Mouse (Mus musculus): ENCODE results near the gene Bud31. TPM values are rescaled to one million over a fixed set of nuclear protein-coding genes. Genes with fewer than 3 reads are reported as not detected.
"Not testable (repeated sequence)": the region's sequence is repeated elsewhere in the genome, so short reads cannot be mapped to it uniquely, and the experiment has no call there.

The Bud31 gene
- total RNA-seq (2021): 10 to 100 TPM; 85.7 to 86.1 TPM

DNA sequence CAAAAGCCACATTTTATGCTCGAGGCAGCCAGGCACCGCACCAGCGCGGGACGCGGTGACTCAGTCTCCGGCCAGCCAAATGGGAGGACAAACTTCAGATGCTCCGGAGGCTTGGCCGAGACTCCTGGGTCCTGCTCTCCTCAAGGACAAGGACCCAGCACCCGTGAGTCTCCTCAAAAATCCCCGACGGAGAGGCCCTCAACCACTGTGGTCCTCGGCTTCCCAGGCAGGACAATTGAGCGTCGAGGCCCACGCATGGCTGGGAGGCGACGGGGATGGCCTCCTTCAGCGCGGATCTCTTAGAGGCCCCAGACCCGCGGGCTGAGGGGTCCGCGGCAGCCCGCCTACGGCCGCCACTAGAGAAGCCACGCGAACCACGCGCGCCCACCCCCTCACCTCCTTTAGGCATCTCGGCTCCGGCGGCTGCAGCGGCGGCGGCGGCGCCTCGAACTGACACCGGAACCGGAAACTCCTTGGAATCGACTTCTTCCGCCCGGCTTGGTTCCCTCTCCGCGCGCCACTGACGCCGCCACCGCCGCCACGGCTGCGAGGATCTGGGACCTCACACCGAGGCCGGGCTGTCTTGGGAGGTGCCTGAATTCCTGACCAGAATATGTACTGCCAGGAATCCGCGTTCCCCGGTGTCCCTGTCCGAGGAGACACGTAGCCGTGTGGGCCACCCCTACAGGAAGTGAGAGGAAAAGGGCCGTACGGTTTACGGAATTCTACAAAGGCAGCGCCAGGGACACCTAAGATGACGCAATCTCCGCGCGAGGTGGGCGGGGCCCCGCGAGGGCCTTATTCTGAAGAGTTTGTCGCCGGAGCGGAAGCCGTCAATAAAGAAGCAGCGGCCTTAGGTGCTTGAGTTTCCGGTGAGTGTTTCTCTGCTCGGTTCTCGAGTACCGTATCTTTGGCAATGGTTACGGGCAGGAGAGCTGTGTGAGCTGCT is at the start of gene Bud31, which contains the start of gene Pdap1:
Gene Bud31 (plus strand): TSS at position 792 of the 949 bp plus-strand sequence.
Gene Pdap1 (minus strand): TSS at position 668 of the 949 bp plus-strand sequence.
- peak; percentile 92 to 96 for DNase-seq (ENCODE audit: extremely low spot score in 1 of 2, low spot score in 2 of 2)
- intact Hi-C loops (cut with DNase I): loop anchor here (1.0 kb wide), 1 partner anchor 27 kb away; the partner anchor contains the start of genes Cpsf4 and Ptcd1

DNA sequence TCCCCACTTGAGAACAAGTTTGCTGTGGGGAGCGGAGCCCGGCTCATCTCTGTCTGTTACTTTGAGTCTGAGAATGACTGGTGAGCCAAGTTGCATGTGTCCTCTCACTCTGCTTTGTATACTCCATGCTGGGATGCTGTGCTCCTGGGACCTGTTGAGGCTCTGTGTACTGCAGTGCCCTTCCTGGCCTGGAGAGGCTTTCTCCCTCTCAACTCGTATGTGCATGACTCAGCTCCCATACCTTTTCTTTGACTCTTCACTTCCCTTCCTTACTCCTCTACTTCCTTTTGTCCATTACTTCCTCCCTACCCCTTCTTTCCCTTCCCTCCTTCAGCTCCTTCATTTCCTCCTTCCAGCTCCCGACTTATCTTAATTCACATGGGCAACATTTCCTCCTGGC is 44.0 kb upstream of the Bud31 start:
- intact Hi-C loops (cut with DNase I): no loop called here
- DNase-seq (ENCODE audit: extremely low spot score in 1 of 2, low spot score in 2 of 2): no peak

DNA sequence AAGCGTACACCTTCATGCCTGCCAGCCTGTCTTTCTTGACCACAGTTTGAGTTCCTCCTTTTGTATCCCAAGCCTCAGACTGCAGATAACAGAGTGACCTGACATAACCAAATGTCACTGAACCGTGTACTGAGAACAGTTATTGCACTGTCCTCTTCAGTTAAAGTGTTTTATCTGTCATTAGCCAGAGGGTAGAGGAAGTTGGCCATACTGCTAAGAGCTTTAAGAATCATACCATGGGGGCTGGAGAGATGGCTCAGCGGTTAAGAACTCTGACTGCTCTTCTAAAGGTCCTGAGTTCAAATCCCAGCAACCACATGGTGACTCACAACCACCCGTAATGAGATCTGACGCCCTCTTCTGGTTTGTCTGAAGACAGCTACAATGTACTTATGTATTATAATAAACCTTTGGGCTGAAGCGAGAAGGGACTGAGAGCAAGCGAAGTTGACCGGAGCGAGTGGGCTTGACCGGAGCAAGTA is 41.8 kb upstream of the Bud31 start:
- intact Hi-C loops (cut with DNase I): no loop called here

DNA sequence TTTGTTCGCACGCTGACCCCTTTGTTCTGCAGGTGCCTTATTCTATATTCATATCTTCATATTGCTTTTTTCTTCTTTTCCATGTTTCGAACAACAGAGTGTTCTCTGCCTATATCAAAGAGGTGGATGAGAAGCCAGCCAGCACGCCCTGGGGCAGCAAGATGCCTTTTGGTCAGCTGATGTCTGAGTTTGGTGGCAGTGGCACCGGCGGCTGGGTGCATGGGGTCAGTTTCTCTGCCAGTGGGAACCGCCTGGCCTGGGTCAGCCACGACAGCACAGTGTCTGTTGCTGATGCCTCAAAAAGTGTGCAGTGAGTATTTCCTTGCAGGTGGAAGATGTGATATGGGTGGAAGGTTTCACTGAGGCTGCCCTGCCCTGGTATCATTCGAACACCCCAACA is 39.2 kb upstream of the Bud31 start:
- intact Hi-C loops (cut with DNase I): no loop called here
- DNase-seq (ENCODE audit: extremely low spot score in 1 of 2, low spot score in 2 of 2): no peak

More for the DNA sequence above, 41.8 kb upstream of the Bud31 start:
- DNase-seq (ENCODE audit: extremely low spot score in 1 of 2, low spot score in 2 of 2): no peak

DNA sequence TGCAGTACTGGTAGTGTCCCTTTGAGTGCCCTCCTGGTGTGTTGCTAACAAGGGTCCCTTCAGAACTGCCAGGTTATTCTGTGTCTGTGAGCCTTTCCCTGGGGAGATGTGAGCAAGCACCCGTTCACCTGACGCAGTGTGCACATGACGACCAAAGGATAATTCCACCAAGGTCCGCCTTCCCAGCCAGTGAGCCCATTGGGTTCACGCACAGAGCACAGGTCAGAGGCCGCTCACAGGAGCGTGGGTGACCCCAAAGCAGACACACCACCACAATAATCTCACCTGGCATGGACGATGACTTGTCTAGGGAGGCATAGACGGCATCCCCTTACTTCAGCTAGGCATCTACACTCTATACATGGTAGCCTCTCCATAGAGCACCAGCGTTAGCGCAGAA is 38.7 kb upstream of the Bud31 start:
- DNase-seq (ENCODE audit: extremely low spot score in 1 of 2, low spot score in 2 of 2); intact Hi-C loops (cut with DNase I): not testable (repeated sequence)

DNA sequence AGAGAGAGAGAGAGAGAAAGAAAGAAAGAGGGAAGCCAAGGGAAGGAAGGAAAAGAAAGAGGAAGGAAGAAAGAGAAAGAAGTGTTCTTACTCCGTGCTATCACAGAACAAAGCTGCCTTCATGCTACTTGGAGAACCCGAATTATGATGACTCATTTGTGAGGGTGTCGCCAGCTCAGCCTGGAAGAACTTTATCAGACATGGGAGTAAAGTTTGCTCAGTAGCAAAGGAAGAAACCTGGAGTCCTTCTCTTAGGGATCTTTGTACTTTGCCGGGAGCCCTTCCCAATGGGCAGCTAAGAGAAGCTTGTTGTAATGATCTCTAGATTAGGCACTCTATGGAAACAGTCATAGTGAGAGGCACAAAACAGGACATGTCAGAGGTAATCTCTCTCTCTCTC is 37.5 kb upstream of the Bud31 start:
- DNase-seq (ENCODE audit: extremely low spot score in 1 of 2, low spot score in 2 of 2): no peak
- intact Hi-C loops (cut with DNase I): no loop called here

DNA sequence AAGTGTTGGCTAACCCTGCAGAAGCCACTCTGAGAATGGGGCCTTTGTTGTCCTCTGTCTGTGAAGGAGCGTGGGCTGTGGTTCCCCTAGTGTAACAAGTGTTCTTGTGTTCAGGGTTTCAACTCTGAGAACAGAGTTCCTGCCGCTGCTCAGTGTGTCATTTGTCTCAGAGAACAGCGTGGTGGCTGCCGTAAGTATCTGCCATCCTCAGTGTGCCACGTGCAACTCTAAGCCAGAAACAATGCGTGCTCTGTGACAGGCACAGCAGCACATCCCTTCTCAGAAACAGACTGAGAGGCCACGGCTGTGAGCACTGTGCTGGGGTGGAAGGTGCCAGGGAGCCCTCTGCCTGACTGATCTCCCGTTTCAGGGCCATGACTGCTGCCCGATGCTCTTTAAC is 35.8 kb upstream of the Bud31 start:
- no peak for DNase-seq (ENCODE audit: extremely low spot score in 1 of 2, low spot score in 2 of 2)
- intact Hi-C loops (cut with DNase I): no loop called here

DNA sequence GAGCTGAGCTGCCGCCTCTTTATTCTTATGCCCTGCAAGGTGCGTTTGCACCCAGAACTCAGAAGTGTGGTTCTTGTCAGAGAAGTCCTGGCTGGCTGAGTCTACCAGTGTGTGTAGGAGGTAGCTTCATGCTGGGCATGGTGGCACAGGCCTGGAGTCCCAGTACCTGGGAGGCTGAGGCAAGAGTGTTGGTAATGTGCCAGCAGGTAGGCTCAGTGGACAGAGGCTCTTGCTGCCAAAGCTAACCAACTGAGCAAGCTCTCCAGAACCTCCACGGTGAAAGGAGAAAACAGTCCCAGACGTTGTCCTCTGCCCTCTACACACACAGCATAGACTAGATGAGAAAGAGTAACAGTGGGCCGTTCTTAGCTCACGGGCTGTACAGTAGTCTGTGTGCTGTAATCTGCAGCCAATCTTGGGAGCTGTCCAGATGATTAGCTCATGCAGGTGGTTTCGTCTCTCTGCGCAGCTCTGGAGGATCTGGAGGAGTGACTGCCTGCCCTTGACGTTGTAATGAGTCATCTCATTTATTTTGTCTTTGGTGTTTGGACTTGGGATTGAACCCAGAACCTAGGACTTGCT is 34.4 kb upstream of the Bud31 start:
- no peak for DNase-seq (ENCODE audit: extremely low spot score in 1 of 2, low spot score in 2 of 2)
- intact Hi-C loops (cut with DNase I): no loop called here

DNA sequence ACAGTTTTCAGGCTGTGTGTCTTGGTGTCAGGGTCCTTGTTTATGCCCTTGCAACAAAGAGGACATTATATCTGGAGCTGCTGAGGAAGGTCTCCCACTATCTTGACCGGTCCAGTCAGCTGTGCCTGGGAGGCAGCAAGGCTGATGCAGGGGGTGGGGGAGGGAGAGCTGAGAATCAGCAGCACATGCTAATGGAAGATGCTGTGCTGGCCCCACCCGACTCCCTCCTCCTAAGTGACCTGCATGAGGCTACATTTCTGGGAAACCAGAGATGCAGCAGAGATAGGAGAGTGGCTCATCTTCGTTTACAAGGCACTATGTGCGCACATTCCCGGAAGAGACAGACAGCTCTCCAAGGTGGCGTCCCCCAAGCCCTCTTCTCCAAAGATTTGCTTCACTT is 29.8 kb upstream of the Bud31 start:
- intact Hi-C loops (cut with DNase I): no loop called here
- DNase-seq (ENCODE audit: extremely low spot score in 1 of 2, low spot score in 2 of 2): no peak

DNA sequence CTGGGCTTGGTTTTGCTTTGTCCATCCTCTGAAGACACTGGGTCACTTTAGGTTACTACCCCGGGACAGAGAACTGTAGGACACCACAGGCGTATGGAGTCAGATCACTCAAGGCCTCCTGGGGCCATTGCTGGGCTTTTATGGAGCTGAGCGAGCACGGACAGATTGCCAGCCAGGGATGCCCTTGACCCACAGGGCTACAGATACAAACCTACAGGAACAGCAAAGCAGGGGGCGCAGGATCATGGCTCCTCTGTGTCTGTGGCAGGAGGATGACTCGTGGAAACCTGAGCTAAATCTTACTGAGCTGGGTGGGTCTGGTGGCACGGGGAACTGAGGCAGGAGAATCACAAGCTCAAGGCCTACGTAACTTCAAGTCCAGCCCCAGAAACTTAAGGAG is 27.6 kb upstream of the Bud31 start:
- intact Hi-C loops (cut with DNase I): no loop called here

DNA sequence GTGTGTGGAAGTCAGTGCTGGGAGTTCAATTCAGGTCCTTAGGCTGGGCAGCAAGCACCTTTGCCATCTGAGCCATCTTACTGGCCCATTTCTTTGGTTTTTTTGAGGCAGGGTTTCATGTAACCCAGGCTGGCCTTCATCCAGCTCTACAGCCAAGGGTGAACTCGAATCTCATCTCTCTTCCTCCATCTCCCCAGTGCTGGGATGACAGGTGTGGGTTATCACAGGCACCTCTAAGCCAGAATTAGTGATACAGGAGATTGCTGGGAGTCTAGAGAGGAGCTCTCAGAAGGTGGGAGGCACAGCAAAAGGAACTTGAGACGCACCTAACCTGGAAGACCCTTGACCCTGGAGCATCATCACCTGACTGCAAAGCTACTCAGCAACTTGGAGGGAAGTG is 26.7 kb upstream of the Bud31 start:
- no peak for DNase-seq (ENCODE audit: extremely low spot score in 1 of 2, low spot score in 2 of 2)
- intact Hi-C loops (cut with DNase I): no loop called here

More for the DNA sequence above, 27.6 kb upstream of the Bud31 start:
- no peak for DNase-seq (ENCODE audit: extremely low spot score in 1 of 2, low spot score in 2 of 2)

DNA sequence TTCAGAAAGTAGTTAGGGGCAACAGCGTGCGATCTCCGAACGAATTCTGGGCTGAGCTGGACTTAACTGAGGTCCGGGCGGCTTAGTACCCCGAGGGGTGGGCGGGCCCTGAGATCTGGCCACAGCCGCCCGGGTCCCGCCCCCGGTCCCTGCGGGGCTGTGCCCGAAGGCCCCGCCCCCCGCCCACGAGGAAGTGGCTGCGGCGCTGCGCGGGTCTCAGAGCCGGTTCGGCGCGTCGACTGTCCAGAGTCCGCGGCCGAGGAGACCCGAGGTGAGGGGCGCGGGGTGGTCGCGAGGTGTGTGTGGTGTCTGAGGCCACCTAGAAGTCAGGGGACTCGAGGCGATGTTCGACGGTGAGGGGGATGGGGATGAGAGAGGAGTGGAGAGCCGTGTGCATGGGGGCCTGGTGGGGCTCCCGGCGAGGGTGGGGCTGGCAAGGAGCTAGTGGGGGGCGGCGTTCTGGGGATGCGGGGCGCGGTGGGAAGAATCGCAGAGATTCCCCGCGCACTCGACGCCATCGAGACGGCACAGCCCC is 26.0 kb upstream of the Bud31 start, which contains the start of gene Arpc1b:
Gene Arpc1b (plus strand): TSS at position 145 of the 535 bp plus-strand sequence.
- intact Hi-C loops (cut with DNase I): no loop called here

DNA sequence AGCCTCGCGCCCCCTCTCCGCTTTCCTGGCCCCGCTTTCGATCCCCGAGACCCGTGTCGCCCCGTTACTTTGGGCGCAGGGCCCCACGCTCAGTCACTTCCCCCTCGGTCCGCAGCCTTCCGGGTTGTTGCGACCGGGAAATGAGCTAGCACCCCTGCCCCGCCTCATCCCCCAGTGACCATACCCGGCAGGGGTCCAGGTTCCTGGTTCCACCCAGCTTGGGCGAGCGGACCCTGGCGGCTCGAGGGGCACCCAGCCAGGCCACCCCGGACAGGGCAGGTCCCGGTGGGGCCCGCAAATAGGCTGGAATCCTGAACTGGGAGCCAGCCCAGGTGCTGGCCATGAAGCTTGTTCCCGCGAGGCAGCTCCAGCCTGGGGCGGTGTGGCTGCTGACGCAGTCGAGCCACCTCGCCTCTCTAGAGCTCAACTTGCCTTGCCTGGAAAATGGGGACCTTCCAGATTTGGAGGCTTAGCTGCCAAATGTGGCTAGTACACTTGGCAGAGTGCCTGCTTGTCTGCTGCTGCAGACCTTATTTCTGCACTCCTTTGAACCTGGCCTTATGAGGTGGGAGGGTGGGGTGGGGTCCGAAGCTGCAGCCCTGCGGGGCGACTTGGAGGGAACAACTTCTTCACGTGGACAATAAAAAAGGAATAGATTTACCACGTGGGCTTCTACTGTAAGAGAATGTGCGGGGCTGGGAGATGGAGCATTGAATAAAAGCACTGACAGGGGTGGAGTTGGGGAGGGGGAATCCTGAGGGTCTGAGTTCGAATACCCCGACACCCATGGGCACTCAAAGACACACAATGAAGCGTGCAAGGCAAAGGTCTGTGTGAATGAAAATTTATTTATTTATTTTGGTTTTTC is 25.3 kb upstream of the Bud31 start:
- intact Hi-C loops (cut with DNase I): no loop called here
- DNase-seq (ENCODE audit: extremely low spot score in 1 of 2, low spot score in 2 of 2): peak in 1 of 2 experiments; percentile 85

More for the DNA sequence above, 26.0 kb upstream of the Bud31 start, which contains the start of gene Arpc1b:
- peak in 1 of 2 experiments; percentile 88 for DNase-seq (ENCODE audit: extremely low spot score in 1 of 2, low spot score in 2 of 2)

DNA sequence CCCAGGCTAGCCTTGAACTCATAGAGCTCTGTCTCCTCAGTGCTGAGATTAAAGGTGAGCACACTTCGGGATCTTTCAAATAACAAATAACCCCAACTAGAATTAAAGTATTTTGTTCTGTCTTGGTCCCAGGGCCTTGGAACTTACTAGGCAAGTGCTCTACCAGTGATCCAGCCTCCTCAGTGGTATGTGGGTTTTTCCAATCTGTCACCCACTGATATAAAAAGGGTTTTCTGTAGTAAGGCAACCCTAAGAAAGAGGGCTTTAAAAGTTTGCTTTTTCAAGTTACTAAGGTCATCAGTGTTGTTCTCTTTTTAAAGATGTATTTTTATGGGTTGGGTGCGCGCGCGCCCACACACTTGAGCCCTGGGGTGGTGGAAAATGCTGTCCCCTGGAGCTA is 24.4 kb upstream of the Bud31 start:
- intact Hi-C loops (cut with DNase I): no loop called here
- DNase-seq (ENCODE audit: extremely low spot score in 1 of 2, low spot score in 2 of 2): no peak

DNA sequence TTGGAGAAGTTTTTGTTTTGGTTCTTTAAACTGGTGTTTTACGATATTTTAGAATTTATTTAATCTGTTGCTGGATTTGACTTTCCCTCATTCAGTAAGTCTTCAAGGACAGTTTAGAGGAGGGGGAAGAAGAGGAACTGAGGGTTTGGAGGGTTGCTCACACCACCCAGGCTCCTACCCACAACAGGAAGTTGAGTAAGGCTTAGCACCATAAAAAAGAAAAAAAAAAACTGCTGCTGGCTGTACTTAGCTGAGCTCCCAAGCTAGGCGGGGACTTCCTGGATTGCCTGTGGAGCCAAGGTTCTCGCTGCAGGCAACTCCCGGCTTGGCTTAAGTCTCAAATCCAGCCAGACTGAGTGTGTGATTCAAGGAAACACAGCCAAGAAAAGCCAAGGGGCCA is 23.8 kb upstream of the Bud31 start:
- DNase-seq (ENCODE audit: extremely low spot score in 1 of 2, low spot score in 2 of 2): peak in 1 of 2 experiments; percentile 84
- intact Hi-C loops (cut with DNase I): no loop called here

DNA sequence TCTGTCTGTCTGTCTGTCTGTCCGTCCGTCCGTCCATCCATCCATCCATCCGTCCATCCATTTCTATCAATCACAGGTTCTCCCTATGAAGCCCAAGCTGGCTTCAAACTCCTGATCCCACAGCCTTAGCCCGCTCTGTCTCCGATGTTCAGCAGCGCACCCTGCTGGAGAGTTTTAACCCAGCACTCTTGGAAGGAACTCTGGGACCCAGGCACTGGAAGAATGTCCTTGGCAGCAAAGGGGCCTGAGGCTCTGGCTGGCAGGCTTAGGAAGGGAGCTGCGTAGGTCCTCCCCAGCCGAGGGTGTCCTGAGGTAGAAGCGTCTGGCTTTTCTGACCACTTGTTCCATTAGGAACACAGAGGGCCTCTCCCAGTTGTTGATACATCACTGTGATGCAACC is 23.2 kb upstream of the Bud31 start:
- DNase-seq (ENCODE audit: extremely low spot score in 1 of 2, low spot score in 2 of 2): peak in 1 of 2 experiments; percentile 79
- intact Hi-C loops (cut with DNase I): no loop called here

DNA sequence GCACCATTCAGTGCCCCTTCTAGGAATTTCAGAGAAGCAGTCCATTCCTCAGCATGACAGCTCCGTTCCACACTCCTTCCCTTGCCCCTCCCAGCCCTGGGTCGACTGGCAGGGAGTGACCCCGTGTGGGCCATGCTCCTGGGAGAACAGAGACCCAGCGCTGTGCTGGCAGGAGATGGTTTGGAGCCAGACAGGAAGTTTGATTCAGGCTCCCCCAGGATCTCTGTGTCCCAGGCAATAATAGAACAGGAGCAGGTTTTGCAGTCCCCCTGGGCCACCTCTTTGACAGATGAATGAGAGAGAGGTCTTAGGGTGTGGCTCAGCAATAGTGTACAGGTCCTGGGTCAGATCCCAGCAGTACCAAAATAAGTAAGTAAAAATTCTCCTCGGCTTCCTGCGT is 22.2 kb upstream of the Bud31 start:
- intact Hi-C loops (cut with DNase I): no loop called here
- DNase-seq (ENCODE audit: extremely low spot score in 1 of 2, low spot score in 2 of 2): no peak

DNA sequence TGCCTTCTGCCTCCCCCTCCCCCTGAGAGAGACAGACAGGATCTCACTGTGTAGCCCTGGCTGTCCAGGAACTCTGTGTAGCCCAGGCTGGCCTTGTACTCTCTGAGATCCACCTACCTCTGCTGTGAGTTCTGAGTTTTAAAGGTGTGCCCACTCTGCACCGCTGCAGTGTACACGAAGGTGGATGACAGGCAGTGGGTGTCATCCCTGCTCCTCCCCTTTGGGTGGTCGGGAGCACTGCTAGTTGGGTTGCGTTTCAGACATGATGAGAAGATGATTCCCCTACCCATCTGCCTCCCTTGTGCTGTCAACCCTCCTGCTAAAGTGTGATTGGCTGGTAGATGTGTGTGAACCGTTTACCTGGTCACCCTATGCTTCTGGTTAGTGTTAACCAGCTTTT is 21.7 kb upstream of the Bud31 start:
- intact Hi-C loops (cut with DNase I): no loop called here
- DNase-seq (ENCODE audit: extremely low spot score in 1 of 2, low spot score in 2 of 2): no peak

DNA sequence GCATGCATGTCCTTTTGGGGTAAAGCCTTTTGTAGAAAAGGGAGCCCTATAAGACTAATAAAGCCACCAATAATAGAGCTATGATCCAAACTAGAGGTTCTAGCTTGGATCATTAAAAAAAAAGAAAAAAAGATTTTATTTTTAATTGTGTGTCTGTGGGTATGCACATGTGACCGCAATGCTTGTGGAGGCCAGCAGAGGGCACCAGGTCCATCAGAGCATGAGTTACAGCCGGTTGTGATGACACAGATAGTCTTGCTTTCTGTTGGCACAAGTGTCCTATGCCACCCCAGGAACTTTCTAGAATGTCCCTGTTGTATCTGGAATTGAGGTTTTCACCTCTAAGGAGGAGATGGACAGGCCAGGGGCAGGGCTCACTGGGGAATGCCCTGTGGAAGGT is 20.8 kb upstream of the Bud31 start:
- no peak for DNase-seq (ENCODE audit: extremely low spot score in 1 of 2, low spot score in 2 of 2)
- intact Hi-C loops (cut with DNase I): no loop called here
